Mouse (Mus musculus) heart, adult 2 months (tissue): ENCODE measurements around the gene Timm8b. TPM values are rescaled to one million over a fixed set of nuclear protein-coding genes. Genes with fewer than 3 reads are reported as not detected.

Source experiments
- DNase-seq, 2 experiments: peaks; one replicate each; pipeline ENCODE4 v3.0.0; 2021
- H3K27ac ChIP-seq: fragments of 200-600 bp; 2 replicates; pipeline ENCODE4 v1.8.1; 2022
- H3K27me3 ChIP-seq: fragments of 200-500 bp; 2 replicates; pipeline ENCODE4 v1.6.1; 2012; ENCODE audit warnings: mild to moderate bottlenecking, low read length, inconsistent platforms, mixed read lengths; ENCODE audit not compliant: control insufficient read depth, insufficient read depth
- H3K36me3 ChIP-seq: fragments of 200-500 bp; 2 replicates; pipeline ENCODE4 v1.6.1; 2012; ENCODE audit warnings: low read length, inconsistent platforms; ENCODE audit not compliant: control insufficient read depth, insufficient read depth
- H3K4me1 ChIP-seq: fragments of 200-500 bp; 2 replicates; pipeline ENCODE4 v1.6.1; 2011; ENCODE audit warnings: low read length; ENCODE audit not compliant: control insufficient read depth, insufficient read depth
- H3K4me3 ChIP-seq: fragments of 200-600 bp; 2 replicates; pipeline ENCODE4 v1.8.1; 2022
- H3K79me2 ChIP-seq: fragments of 200-500 bp; replicated peaks from 2 replicates; pipeline ENCODE4 v1.6.1; 2012; ENCODE audit warnings: mild to moderate bottlenecking, inconsistent platforms, low read length, moderate library complexity, mixed read lengths; ENCODE audit not compliant: control insufficient read depth, insufficient read depth
- H3K9ac ChIP-seq: fragments of 200-500 bp; 2 replicates; pipeline ENCODE4 v1.6.1; 2012; ENCODE audit warnings: low read depth, mild to moderate bottlenecking, control low read depth, inconsistent platforms, low read length, mixed read lengths
- CTCF ChIP-seq: fragments of 200-600 bp; IDR thresholded peaks from 2 replicates; pipeline ENCODE4 v1.8.1; 2022; ENCODE audit warnings: antibody characterized with exemption, mild to moderate bottlenecking, moderate library complexity
- EP300 ChIP-seq: fragments of 200-500 bp; IDR thresholded peaks from 2 replicates; pipeline ENCODE4 v1.6.1; 2011; ENCODE audit warnings: low read depth, low read length, control low read depth; ENCODE audit not compliant: insufficient read depth
- POLR2A ChIP-seq: fragments of 200-500 bp; IDR thresholded peaks from 2 replicates; pipeline ENCODE4 v1.6.1; 2011; ENCODE audit warnings: mild to moderate bottlenecking, low read depth, low read length, control low read depth; ENCODE audit not compliant: insufficient read depth
- WGBS: fragments of 180-500 bp; shearing (Covaris S2); methylation state at CpG from one replicate; pipeline ENCODE4 v1.1.7; 2018; 5-methylcytosine and 5-hydroxymethylcytosine counted together
- intact Hi-C: fragments of 180-260 bp; cut with DNase I; formaldehyde crosslinking; loops from one replicate; pipeline ENCODE4 v1.15.1; 2025
- long read RNA-seq: library from polyadenylated mRNA; stranded (forward); transcript quantifications from one replicate; pipeline ENCODE4 v2.0.0, GENCODE M21; 2021
- polyA plus RNA-seq: library from polyadenylated mRNA; depleted of rRNA; stranded (reverse); fragments of >200 nt; gene quantifications from 2 replicates; pipeline ENCODE4 v1.2.3, GENCODE M21; 2012; rRNA removed
- total RNA-seq, 2 experiments: library from RNA; stranded (reverse); gene quantifications; 2 replicates each; pipeline ENCODE4 v1.2.3; 2021

The Timm8b gene
- total RNA-seq (100 to 1,000 TPM; 251 to 294 TPM), polyA plus RNA-seq (289 and 341 TPM in 2 replicates)
- long read RNA-seq, transcript Timm8b-201 (2 exons, 518 nt) = major isoform, 172 of 176 reads
- long read RNA-seq, partial matches to known transcripts = 0 of 176 reads
- long read RNA-seq, other reads (novel, unspliced or antisense) = 4 of 176 reads

DNA sequence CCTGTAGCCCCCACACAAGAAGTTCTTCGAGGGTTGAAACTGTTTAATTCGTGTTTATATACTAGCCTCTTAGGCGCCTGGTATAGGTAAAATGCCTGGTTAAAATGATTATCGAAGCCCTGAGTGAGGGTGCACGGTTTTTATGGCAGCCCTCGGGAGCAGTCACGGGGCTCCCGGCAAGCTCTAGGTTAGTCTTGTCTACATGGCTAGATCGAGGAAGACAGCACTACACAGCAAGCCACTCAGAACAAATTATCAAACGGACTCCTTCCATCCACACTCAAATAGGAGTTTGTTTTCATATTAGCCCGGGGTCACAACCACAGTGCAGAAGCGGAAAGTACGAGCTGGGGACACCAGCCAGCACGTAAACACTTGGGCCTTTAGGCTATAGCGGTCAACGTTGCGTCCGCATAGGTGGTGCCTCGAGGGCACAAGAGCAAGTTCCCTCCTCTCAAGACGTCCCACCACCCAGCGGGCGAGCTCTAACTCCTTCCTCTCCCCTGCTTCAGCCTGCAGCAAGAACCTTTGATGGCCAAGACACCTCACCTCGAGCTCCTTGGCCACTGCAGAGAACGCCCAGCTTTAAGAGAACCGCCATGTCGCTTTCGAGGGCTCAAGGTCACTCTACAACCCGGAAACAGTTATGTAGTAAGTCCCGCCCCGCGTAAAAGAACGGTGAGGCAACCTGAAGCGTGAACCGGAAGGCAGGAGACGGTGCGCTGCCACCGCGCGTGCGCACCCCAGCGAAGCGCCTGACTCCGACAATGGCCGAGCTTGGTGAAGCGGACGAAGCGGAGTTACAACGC, at the start of gene Timm8b, which contains the start of gene Sdhd:
Timm8b (plus strand) TSS at position 722 of the 809 bp plus-strand sequence.
Sdhd (minus strand) TSS at position 624 of the 809 bp plus-strand sequence.
- intact Hi-C loops = loop anchor here (5.0 kb wide), 1 partner anchor 164 kb away; the partner anchor contains the start of gene Fdxacb1
- Histone ChIP-seq H3K36me3 (peaks cover 8% of the 10 kb centered on the region), H3K4me1 (peaks cover 10% of the 10 kb centered on the region), H3K27ac (peak within 1 kb of the TSS; percentile 93), H3K79me2 (peaks cover 2% of the 10 kb centered on the region; the same call in 1 of the 2 replicates), H3K27me3 (no peaks in the 10 kb centered on the region), H3K9ac (peak within 1 kb of the TSS; percentile 85), H3K4me3 (peak within 1 kb of the TSS; percentile 92)
- WGBS = 1% methylated on average over 48 of the region's 48 CpGs
- DNase-seq = peak; percentile 92 to 95
- peak; percentile 77 for TF ChIP-seq EP300
- no peak for TF ChIP-seq CTCF
- TF ChIP-seq POLR2A = peak; percentile 95

GRCm38 (mm10) chr9:50554241-50555093, 49.2 kb upstream of the Timm8b start, which contains the start of gene Il18:
Gene Il18, plus strand, starts transcription at chr9:50554827.
- peak; percentile 38 to 49 for DNase-seq
- no peaks in the 10 kb centered on the region for H3K4me1 ChIP-seq
- TF ChIP-seq EP300 (no peak), POLR2A (0 out of 2 replicates have a peak, but pooled peaks have one; percentile 13)
- H3K9ac ChIP-seq = no peak within 1 kb of the TSS
- 32% methylated on average over 12 of the region's 12 CpGs for WGBS
- H3K36me3 ChIP-seq = no peaks in the 10 kb centered on the region
- H3K27ac ChIP-seq = peak within 1 kb of the TSS; percentile 31; the same call in 1 of the 2 replicates
- no peak within 1 kb of the TSS; the same call in 1 of the 2 replicates for H3K4me3 ChIP-seq
- H3K27me3 ChIP-seq = no peaks in the 10 kb centered on the region
- intact Hi-C loops = no loop called here
- no peaks in the 10 kb centered on the region for H3K79me2 ChIP-seq

DNA sequence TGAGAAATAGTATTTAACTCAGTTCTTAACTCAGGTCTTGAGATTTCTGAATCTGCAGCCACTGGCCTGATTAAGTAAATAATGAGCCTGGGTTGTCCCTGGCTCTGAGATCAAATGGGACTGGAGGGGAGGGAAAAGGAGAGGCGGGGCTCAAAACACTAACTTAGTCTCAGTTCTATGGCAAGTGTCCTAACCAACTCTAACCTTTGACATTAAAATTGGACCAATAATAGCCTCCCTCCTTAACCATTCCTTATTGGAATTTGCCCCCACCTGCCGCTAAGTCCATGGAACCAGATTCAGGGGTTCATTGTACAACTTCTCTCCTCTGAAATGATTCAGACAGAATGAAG, 48.6 kb upstream of the Timm8b start, which contains the start of gene Bco2:
Bco2 (minus strand) TSS at position 88 of the 353 bp plus-strand sequence.
- intact Hi-C loops = no loop called here
- no peak for DNase-seq
- no peaks in the 10 kb centered on the region for H3K79me2 ChIP-seq
- TF ChIP-seq POLR2A (no peak), CTCF (no peak), EP300 (no peak)
- no peaks in the 10 kb centered on the region for H3K4me1 ChIP-seq
- H3K9ac ChIP-seq = no peak within 1 kb of the TSS
- H3K27me3 ChIP-seq = no peaks in the 10 kb centered on the region
- no peaks in the 10 kb centered on the region for H3K36me3 ChIP-seq
- H3K4me3 ChIP-seq = no peak within 1 kb of the TSS; the same call in 1 of the 2 replicates
- peak within 1 kb of the TSS; percentile 31; the same call in 1 of the 2 replicates for H3K27ac ChIP-seq
- WGBS = 65% methylated on average over 2 of the region's 2 CpGs

DNA sequence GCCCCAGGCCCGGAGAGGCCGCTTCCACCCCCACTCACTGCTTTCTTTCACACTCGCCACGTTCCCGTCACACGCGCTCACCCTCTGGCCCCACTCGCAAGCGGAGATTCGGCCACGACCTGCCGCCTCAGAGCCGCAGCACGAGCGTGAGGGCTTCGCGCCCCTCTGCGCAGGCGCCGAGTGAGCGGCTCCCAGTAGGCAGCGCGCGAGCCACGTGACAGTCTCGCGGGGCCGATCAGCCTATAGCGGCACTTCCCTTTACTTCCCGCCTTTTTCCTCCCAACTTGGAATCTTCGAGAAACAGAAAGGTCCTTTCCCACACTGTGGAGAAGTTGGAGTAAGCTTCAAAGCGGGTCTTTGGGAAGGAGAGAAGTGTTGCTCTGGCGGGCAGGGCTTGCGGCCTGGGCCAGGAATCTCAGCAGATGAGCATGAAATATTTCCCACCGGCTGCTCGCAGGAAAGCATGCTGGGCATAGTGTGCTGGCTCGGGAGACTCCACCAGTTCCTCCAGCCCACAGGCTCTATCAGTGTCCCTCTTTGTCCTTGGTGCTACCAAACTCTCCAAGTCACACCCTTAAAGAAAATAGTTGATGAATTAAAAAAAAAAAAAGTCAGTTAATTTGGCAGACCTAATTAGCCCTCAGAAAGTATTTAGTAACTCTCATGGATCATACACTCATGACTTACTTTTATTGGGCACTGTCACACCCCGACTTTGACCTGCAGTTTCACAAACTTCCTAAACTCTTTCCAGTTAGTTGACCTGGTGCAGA, 42.4 kb upstream of the Timm8b start, which contains the start of gene Tex12:
Tex12 (minus strand) TSS at position 181 of the 773 bp plus-strand sequence.
- no peaks in the 10 kb centered on the region for H3K27me3 ChIP-seq
- WGBS = 85% methylated on average over 38 of the region's 38 CpGs
- no peaks in the 10 kb centered on the region for H3K4me1 ChIP-seq
- intact Hi-C loops = no loop called here
- no peaks in the 10 kb centered on the region for H3K79me2 ChIP-seq
- TF ChIP-seq POLR2A (no peak), EP300 (no peak), CTCF (no peak)
- H3K4me3 ChIP-seq = no peak within 1 kb of the TSS
- no peak for DNase-seq
- H3K27ac ChIP-seq = no peak within 1 kb of the TSS
- no peaks in the 10 kb centered on the region for H3K36me3 ChIP-seq
- H3K9ac ChIP-seq = no peak within 1 kb of the TSS

GRCm38 (mm10) chr9:50561918-50562360, 41.8 kb upstream of the Timm8b start:
- Histone ChIP-seq H3K4me1 (no peaks in the 10 kb centered on the region), H3K36me3 (no peaks in the 10 kb centered on the region), H3K4me3 (no peak overlapping the region), H3K9ac (no peak overlapping the region), H3K27me3 (no peaks in the 10 kb centered on the region), H3K79me2 (no peaks in the 10 kb centered on the region), H3K27ac (no peak overlapping the region)
- intact Hi-C loops = no loop called here
- TF ChIP-seq EP300 (no peak), CTCF (no peak), POLR2A (no peak)
- DNase-seq = no peak
- WGBS = 78% methylated on average over 2 of the region's 2 CpGs
